Mouse (Mus musculus) spleen, adult 2 months (tissue): Measurements from ENCODE around the gene Sept3.

ENCODE experiments used
- CTCF ChIP-seq: fragments of 200-500 bp; IDR thresholded peaks from 2 replicates; pipeline ENCODE4 v1.5.1; 2011; ENCODE audit warnings: mild to moderate bottlenecking, inconsistent platforms; ENCODE audit not compliant: insufficient read depth, insufficient read length, insufficient replicate concordance; ENCODE audit errors: extremely low read depth
- POLR2A ChIP-seq: fragments of 200-500 bp; IDR thresholded peaks from 2 replicates; pipeline ENCODE4 v1.6.1; 2011; ENCODE audit warnings: low read depth, low read length, inconsistent platforms

GRCm38 (mm10) chr15:82336629-82337028 is 61.9 kb downstream of the Sept3 start:
- TF ChIP-seq POLR2A (no peak), CTCF (no peak)
